Mouse (Mus musculus) heart, postnatal 0 days (tissue): Measurements from ENCODE around the gene Nckap5.
"Not testable (repeated sequence)": the region's sequence is repeated elsewhere in the genome, so short reads cannot be mapped to it uniquely, and the experiment has no call there.

ENCODE experiments used
- CTCF ChIP-seq: IDR thresholded peaks from 2 replicates; pipeline ENCODE4 v1.5.1; 2016; ENCODE audit warnings: antibody characterized with exemption, control low read depth, low read depth
- EP300 ChIP-seq: IDR thresholded peaks from 2 replicates; pipeline ENCODE4 v1.6.1; 2016; ENCODE audit warnings: antibody characterized with exemption, low read depth

DNA sequence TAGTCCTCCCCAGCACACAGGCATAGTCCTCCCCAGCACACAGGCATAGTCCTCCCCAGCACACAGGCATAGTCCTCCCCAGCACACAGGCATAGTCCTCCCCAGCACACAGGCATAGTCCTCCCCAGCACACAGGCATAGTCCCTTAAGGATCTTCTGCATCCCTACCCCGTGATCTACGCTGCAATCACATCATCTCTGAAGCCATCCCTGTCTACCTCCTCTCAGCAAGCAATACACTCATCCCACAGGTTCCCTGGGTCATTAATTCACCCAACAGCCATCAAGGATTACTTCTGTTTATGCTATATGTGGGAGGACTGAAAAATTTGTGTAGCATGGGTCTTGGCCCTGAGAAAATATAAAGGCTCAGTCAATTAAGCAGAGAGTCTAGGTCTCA is 738.6 kb downstream of the Nckap5 start:
- TF ChIP-seq EP300, CTCF: not testable (repeated sequence)
